Mouse (Mus musculus): ENCODE data around the gene Fgf7. TPM values are rescaled to one million over a fixed set of nuclear protein-coding genes. Genes with fewer than 3 reads are reported as not detected.

Gene Fgf7
- polyA plus RNA-seq (2014; fragmentation: Nextera tagmentation; extraction: Ambion mirVana), result 0.31 and 1.1 TPM in 2 replicates

GRCm38 (mm10) chr2:126034379-126035005, at the start of gene Fgf7:
Fgf7 (plus strand) TSS chr2:126034658.
- 67% methylated on average over 15 of the region's 15 CpGs for WGBS (ENCODE audit: insufficient replicate concordance)
- no peak within 1 kb of the TSS for H3K4me3 ChIP-seq (ENCODE audit: low read depth, low read length)
- no peaks in the 10 kb centered on the region for H3K9me3 ChIP-seq (replicated peaks; ENCODE audit: control insufficient read depth, low read length)
- H3K9ac ChIP-seq (ENCODE audit: low read depth, low read length), result no peak within 1 kb of the TSS
- no peak within 1 kb of the TSS for H3K27ac ChIP-seq (ENCODE audit: low read depth, low read length)
- H3K4me1 ChIP-seq (ENCODE audit: control insufficient read depth, insufficient read depth, low read length), result no peaks in the 10 kb centered on the region
- H3K36me3 ChIP-seq (ENCODE audit: control insufficient read depth, insufficient read depth, low read length), result no peaks in the 10 kb centered on the region
- no peaks in the 10 kb centered on the region for H3K27me3 ChIP-seq (ENCODE audit: control insufficient read depth, insufficient read depth, low read length)
- no peak within 1 kb of the TSS; the same call in 1 of the 2 replicates for H3K4me2 ChIP-seq
- ATAC-seq (replicated peaks; ENCODE audit: insufficient number of reproducible peaks, low FRiP score, low TSS enrichment), result no peak

- H3K9me3 ChIP-seq (replicated peaks; ENCODE audit: control insufficient read depth, low read length), result no peaks in the 10 kb centered on the region
- H3K36me3 ChIP-seq (ENCODE audit: control insufficient read depth, insufficient read depth, low read length), result no peaks in the 10 kb centered on the region
- no peak overlapping the region for H3K27ac ChIP-seq (ENCODE audit: low read depth, low read length)
- no peaks in the 10 kb centered on the region; the same call in 1 of the 2 replicates for H3K4me1 ChIP-seq (ENCODE audit: control insufficient read depth, insufficient read depth, low read length)
- ATAC-seq (replicated peaks; ENCODE audit: insufficient number of reproducible peaks, low FRiP score, low TSS enrichment), result no peak
- H3K4me3 ChIP-seq (ENCODE audit: low read depth, low read length), result no peak overlapping the region
- no peaks in the 10 kb centered on the region for H3K27me3 ChIP-seq (ENCODE audit: control insufficient read depth, insufficient read depth, low read length)
- 75% methylated on average over 5 of the region's 5 CpGs for WGBS (ENCODE audit: insufficient replicate concordance)
- no peak overlapping the region for H3K4me2 ChIP-seq
- H3K9ac ChIP-seq (ENCODE audit: low read depth, low read length), result no peak overlapping the region
Observed at GRCm38 (mm10) chr2:126002291-126002690, 32.2 kb upstream of the Fgf7 start.

GRCm38 (mm10) chr2:126006088-126006487, 28.4 kb upstream of the Fgf7 start:
- 35% methylated on average over 3 of the region's 3 CpGs for WGBS (ENCODE audit: insufficient replicate concordance)
- Histone ChIP-seq H3K4me3 (ENCODE audit: low read depth, low read length) (no peak overlapping the region), H3K9ac (ENCODE audit: low read depth, low read length) (no peak overlapping the region), H3K36me3 (ENCODE audit: control insufficient read depth, insufficient read depth, low read length) (no peaks in the 10 kb centered on the region), H3K9me3 (replicated peaks; ENCODE audit: control insufficient read depth, low read length) (no peaks in the 10 kb centered on the region), H3K27me3 (ENCODE audit: control insufficient read depth, insufficient read depth, low read length) (no peaks in the 10 kb centered on the region), H3K27ac (ENCODE audit: low read depth, low read length) (no peak overlapping the region), H3K4me1 (ENCODE audit: control insufficient read depth, insufficient read depth, low read length) (no peaks in the 10 kb centered on the region; the same call in 1 of the 2 replicates), H3K4me2 (no peak overlapping the region)
- ATAC-seq (replicated peaks; ENCODE audit: insufficient number of reproducible peaks, low FRiP score, low TSS enrichment), result no peak

- no peaks in the 10 kb centered on the region for H3K27me3 ChIP-seq (ENCODE audit: control insufficient read depth, insufficient read depth, low read length)
- H3K4me2 ChIP-seq, result no peak overlapping the region
- no peak for ATAC-seq (replicated peaks; ENCODE audit: insufficient number of reproducible peaks, low FRiP score, low TSS enrichment)
- no peaks in the 10 kb centered on the region for H3K9me3 ChIP-seq (replicated peaks; ENCODE audit: control insufficient read depth, low read length)
- no peak overlapping the region for H3K4me3 ChIP-seq (ENCODE audit: low read depth, low read length)
- no peaks in the 10 kb centered on the region; the same call in 1 of the 2 replicates for H3K4me1 ChIP-seq (ENCODE audit: control insufficient read depth, insufficient read depth, low read length)
- no peak overlapping the region for H3K9ac ChIP-seq (ENCODE audit: low read depth, low read length)
- H3K36me3 ChIP-seq (ENCODE audit: control insufficient read depth, insufficient read depth, low read length), result no peaks in the 10 kb centered on the region
- whole genome bisulfite sequencing (ENCODE audit: insufficient replicate concordance), result 70% methylated on average over 2 of the region's 2 CpGs
- no peak overlapping the region for H3K27ac ChIP-seq (ENCODE audit: low read depth, low read length)
Observed at GRCm38 (mm10) chr2:126006742-126007141, 27.7 kb upstream of the Fgf7 start.

- H3K27me3 ChIP-seq (ENCODE audit: control insufficient read depth, insufficient read depth, low read length), result no peaks in the 10 kb centered on the region
- no peak; the same call in 1 of the 2 replicates for ATAC-seq (replicated peaks; ENCODE audit: insufficient number of reproducible peaks, low FRiP score, low TSS enrichment)
- H3K4me1 ChIP-seq (ENCODE audit: control insufficient read depth, insufficient read depth, low read length), result peaks cover 3% of the 10 kb centered on the region; the same call in 1 of the 2 replicates
- peak overlapping the region; percentile 74 for H3K27ac ChIP-seq (ENCODE audit: low read depth, low read length)
- no peak overlapping the region for H3K9ac ChIP-seq (ENCODE audit: low read depth, low read length)
- H3K36me3 ChIP-seq (ENCODE audit: control insufficient read depth, insufficient read depth, low read length), result no peaks in the 10 kb centered on the region
- H3K4me3 ChIP-seq (ENCODE audit: low read depth, low read length), result no peak overlapping the region
- 39% methylated on average over 12 of the region's 12 CpGs for WGBS (ENCODE audit: insufficient replicate concordance)
- no peak overlapping the region for H3K4me2 ChIP-seq
- H3K9me3 ChIP-seq (replicated peaks; ENCODE audit: control insufficient read depth, low read length), result no peaks in the 10 kb centered on the region
Observed at GRCm38 (mm10) chr2:126014989-126015710, 19.3 kb upstream of the Fgf7 start.

GRCm38 (mm10) chr2:126015763-126016473, 18.5 kb upstream of the Fgf7 start:
- H3K9me3 ChIP-seq (replicated peaks; ENCODE audit: control insufficient read depth, low read length), result no peaks in the 10 kb centered on the region
- no peaks in the 10 kb centered on the region for H3K36me3 ChIP-seq (ENCODE audit: control insufficient read depth, insufficient read depth, low read length)
- WGBS (ENCODE audit: insufficient replicate concordance), result 59% methylated on average over 3 of the region's 3 CpGs

GRCm38 (mm10) chr2:126031186-126031900, 3.1 kb upstream of the Fgf7 start:
- H3K4me1 ChIP-seq (ENCODE audit: control insufficient read depth, insufficient read depth, low read length), result no peaks in the 10 kb centered on the region
- H3K4me2 ChIP-seq, result no peak overlapping the region
- ATAC-seq (replicated peaks; ENCODE audit: insufficient number of reproducible peaks, low FRiP score, low TSS enrichment), result no peak
- H3K27me3 ChIP-seq (ENCODE audit: control insufficient read depth, insufficient read depth, low read length), result no peaks in the 10 kb centered on the region
- WGBS (ENCODE audit: insufficient replicate concordance), result 55% methylated on average over 8 of the region's 8 CpGs
- H3K27ac ChIP-seq (ENCODE audit: low read depth, low read length), result no peak overlapping the region
- H3K36me3 ChIP-seq (ENCODE audit: control insufficient read depth, insufficient read depth, low read length), result no peaks in the 10 kb centered on the region
- no peak overlapping the region for H3K9ac ChIP-seq (ENCODE audit: low read depth, low read length)
- H3K4me3 ChIP-seq (ENCODE audit: low read depth, low read length), result no peak overlapping the region
- H3K9me3 ChIP-seq (replicated peaks; ENCODE audit: control insufficient read depth, low read length), result no peaks in the 10 kb centered on the region

More at GRCm38 (mm10) chr2:126015763-126016473, 18.5 kb upstream of the Fgf7 start:
- Histone ChIP-seq H3K4me1 (ENCODE audit: control insufficient read depth, insufficient read depth, low read length) (peaks cover 3% of the 10 kb centered on the region; the same call in 1 of the 2 replicates), H3K27me3 (ENCODE audit: control insufficient read depth, insufficient read depth, low read length) (no peaks in the 10 kb centered on the region), H3K27ac (ENCODE audit: low read depth, low read length) (peak overlapping the region; percentile 74; the same call in 1 of the 2 replicates), H3K4me2 (no peak overlapping the region), H3K4me3 (ENCODE audit: low read depth, low read length) (no peak overlapping the region), H3K9ac (ENCODE audit: low read depth, low read length) (no peak overlapping the region)
- no peak for ATAC-seq (replicated peaks; ENCODE audit: insufficient number of reproducible peaks, low FRiP score, low TSS enrichment)

Measured in heart, embryonic 11.5 days (tissue).